Mouse (Mus musculus) forebrain, embryonic 13.5 days (tissue): ENCODE measurements around the gene Msi2. TPM values are rescaled to one million over a fixed set of nuclear protein-coding genes. Genes with fewer than 3 reads are reported as not detected.

ENCODE experiments used
- ATAC-seq: fragments of 200-750 bp; cut with Nextera tagmentation; 2 replicates; pipeline ENCODE4 v1.8.0; 2017
- H3K27ac ChIP-seq: fragments of 300-500 bp; sonication (generic); 2 replicates; pipeline ENCODE4 v1.5.1; 2015; ENCODE audit warnings: inconsistent platforms, mild to moderate bottlenecking, moderate library complexity
- H3K27me3 ChIP-seq: fragments of 300-500 bp; sonication (generic); 2 replicates; pipeline ENCODE4 v1.6.1; 2015; ENCODE audit warnings: mild to moderate bottlenecking, inconsistent platforms
- H3K36me3 ChIP-seq: fragments of 300-500 bp; sonication (generic); 2 replicates; pipeline ENCODE4 v1.6.1; 2015; ENCODE audit warnings: mild to moderate bottlenecking, inconsistent platforms; ENCODE audit not compliant: poor library complexity, severe bottlenecking
- H3K4me1 ChIP-seq: fragments of 300-500 bp; sonication (generic); 2 replicates; pipeline ENCODE4 v1.6.1; 2015; ENCODE audit warnings: inconsistent platforms
- H3K4me2 ChIP-seq: fragments of 300-500 bp; sonication (generic); 2 replicates; pipeline ENCODE4 v1.6.1; 2015; ENCODE audit warnings: inconsistent platforms, mild to moderate bottlenecking, moderate library complexity
- H3K4me3 ChIP-seq: fragments of 300-500 bp; sonication (generic); 2 replicates; pipeline ENCODE4 v1.5.1; 2015; ENCODE audit warnings: mild to moderate bottlenecking, inconsistent platforms
- H3K9ac ChIP-seq: fragments of 300-500 bp; sonication (generic); 2 replicates; pipeline ENCODE4 v1.6.1; 2015; ENCODE audit warnings: mild to moderate bottlenecking, inconsistent platforms
- H3K9me3 ChIP-seq: fragments of 300-500 bp; sonication (generic); replicated peaks from 2 replicates; pipeline ENCODE4 v1.6.1; 2016; ENCODE audit warnings: inconsistent platforms
- WGBS: fragments of 180-500 bp; shearing (Covaris S2); methylation state at CpG from one replicate; pipeline ENCODE4 v1.1.7; 2015; 5-methylcytosine and 5-hydroxymethylcytosine counted together
- polyA plus RNA-seq: library from polyadenylated mRNA; unstranded; fragments of >200 nt; fragmentation: Nextera tagmentation; extraction: Ambion mirVana; gene quantifications from 2 replicates; pipeline ENCODE4 v1.2.1, GENCODE M21; 2015

Msi2 gene
- polyA plus RNA-seq, 1 experiment from 2014 or later = 31.5 TPM

GRCm38 (mm10) chr11:88520951-88521730 is 197.2 kb downstream of the Msi2 start:
- no peaks in the 10 kb centered on the region for H3K9me3 ChIP-seq
- 48% methylated on average over 19 of the region's 19 CpGs for WGBS
- 0 out of 2 replicates have a peak, but pooled peaks cover 3% of the 10 kb centered on the region for H3K36me3 ChIP-seq
- no peak overlapping the region for H3K4me3 ChIP-seq
- no peak for ATAC-seq
- no peaks in the 10 kb centered on the region for H3K27me3 ChIP-seq
- H3K4me2 ChIP-seq = no peak overlapping the region
- H3K9ac ChIP-seq = no peak overlapping the region
- H3K4me1 ChIP-seq = peaks cover 77% of the 10 kb centered on the region
- H3K27ac ChIP-seq = peak overlapping the region; percentile 59

GRCm38 (mm10) chr11:88518361-88518760 is 200.0 kb downstream of the Msi2 start:
- no peaks in the 10 kb centered on the region for H3K9me3 ChIP-seq
- no peaks in the 10 kb centered on the region for H3K27me3 ChIP-seq
- H3K4me3 ChIP-seq = no peak overlapping the region
- no peak overlapping the region for H3K4me2 ChIP-seq
- WGBS = 90% methylated on average over 3 of the region's 3 CpGs
- 0 out of 2 replicates have a peak, but pooled peaks cover 3% of the 10 kb centered on the region for H3K36me3 ChIP-seq
- H3K9ac ChIP-seq = no peak overlapping the region
- ATAC-seq = no peak
- peaks cover 77% of the 10 kb centered on the region for H3K4me1 ChIP-seq
- H3K27ac ChIP-seq = no peak overlapping the region

- peak overlapping the region; percentile 72 for H3K27ac ChIP-seq
- peaks cover 80% of the 10 kb centered on the region for H3K4me1 ChIP-seq
- no peak overlapping the region for H3K4me2 ChIP-seq
- H3K9me3 ChIP-seq = no peaks in the 10 kb centered on the region
- no peaks in the 10 kb centered on the region for H3K27me3 ChIP-seq
- no peak overlapping the region for H3K4me3 ChIP-seq
- H3K9ac ChIP-seq = no peak overlapping the region
- 0 out of 2 replicates have a peak, but pooled peaks cover 3% of the 10 kb centered on the region for H3K36me3 ChIP-seq
- no peak for ATAC-seq
- 27% methylated on average over 12 of the region's 12 CpGs for WGBS
These were observed 201.5 kb downstream of the Msi2 start for GRCm38 (mm10) chr11:88516596-88517485.

- Histone ChIP-seq H3K9ac (0 out of 2 replicates have a peak overlapping the region, but pooled peaks have one; percentile 21), H3K4me1 (peaks cover 78% of the 10 kb centered on the region), H3K4me2 (no peak overlapping the region), H3K27ac (peak overlapping the region; percentile 72), H3K4me3 (no peak overlapping the region), H3K9me3 (no peaks in the 10 kb centered on the region), H3K36me3 (0 out of 2 replicates have a peak, but pooled peaks cover 3% of the 10 kb centered on the region), H3K27me3 (no peaks in the 10 kb centered on the region)
- no peak for ATAC-seq
- 57% methylated on average over 6 of the region's 6 CpGs for WGBS
These were observed 202.4 kb downstream of the Msi2 start for GRCm38 (mm10) chr11:88515736-88516583.

- Histone ChIP-seq H3K4me2 (no peak overlapping the region), H3K4me3 (no peak overlapping the region), H3K9me3 (no peaks in the 10 kb centered on the region), H3K9ac (no peak overlapping the region), H3K36me3 (0 out of 2 replicates have a peak, but pooled peaks cover 3% of the 10 kb centered on the region), H3K27me3 (no peaks in the 10 kb centered on the region), H3K27ac (peak overlapping the region; percentile 72; the same call in 1 of the 2 replicates), H3K4me1 (peaks cover 78% of the 10 kb centered on the region)
- ATAC-seq = no peak
- 51% methylated on average over 2 of the region's 2 CpGs for WGBS
These were observed 203.0 kb downstream of the Msi2 start for GRCm38 (mm10) chr11:88515267-88515666.

DNA sequence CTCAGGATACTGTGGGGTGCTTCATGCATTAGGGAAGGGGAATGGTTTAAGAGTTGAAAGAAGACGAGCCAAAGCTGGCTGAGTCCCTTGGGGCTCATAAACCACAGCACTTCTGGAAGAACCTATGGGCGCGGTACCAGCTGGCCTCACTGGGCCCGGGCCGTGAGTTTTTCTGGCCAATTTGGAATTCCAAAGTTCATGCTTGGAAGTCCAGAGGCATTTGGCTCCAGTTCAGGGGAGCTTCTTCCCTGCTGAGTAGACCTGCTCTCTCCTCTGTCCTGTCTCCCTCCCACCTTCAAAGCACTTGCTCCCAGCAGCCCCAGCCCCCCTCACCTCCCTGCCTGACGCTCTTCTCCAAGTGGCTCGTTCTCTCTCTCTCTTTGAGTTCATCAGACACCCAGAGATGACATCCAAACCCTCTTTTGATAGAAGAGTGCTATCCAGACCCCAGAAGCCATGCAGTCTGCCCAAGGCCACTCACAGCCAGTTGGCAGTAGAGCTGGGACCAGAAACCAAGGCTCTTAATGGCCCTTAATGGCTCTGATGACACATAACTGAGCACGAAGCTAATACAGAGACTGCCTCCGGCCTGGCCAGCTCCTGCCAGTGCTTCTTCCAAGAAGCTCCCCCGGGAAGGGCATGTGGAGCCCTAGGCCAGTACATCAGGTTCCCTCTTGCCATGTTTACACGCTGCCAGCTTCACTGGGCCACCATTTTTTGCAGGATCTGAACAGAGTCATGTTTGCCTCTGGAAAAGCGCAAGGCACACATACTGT is 204.0 kb downstream of the Msi2 start:
- H3K4me1 ChIP-seq = peaks cover 83% of the 10 kb centered on the region
- H3K9ac ChIP-seq = no peak overlapping the region
- 0 out of 2 replicates have a peak, but pooled peaks cover 3% of the 10 kb centered on the region for H3K36me3 ChIP-seq
- no peak overlapping the region for H3K4me2 ChIP-seq
- WGBS = 93% methylated on average over 12 of the region's 12 CpGs
- ATAC-seq = no peak
- H3K4me3 ChIP-seq = no peak overlapping the region
- no peaks in the 10 kb centered on the region for H3K9me3 ChIP-seq
- H3K27ac ChIP-seq = peak overlapping the region; percentile 7; the same call in 1 of the 2 replicates
- H3K27me3 ChIP-seq = no peaks in the 10 kb centered on the region

- Histone ChIP-seq H3K36me3 (0 out of 2 replicates have a peak, but pooled peaks cover 2% of the 10 kb centered on the region), H3K4me2 (no peak overlapping the region), H3K4me1 (peaks cover 97% of the 10 kb centered on the region), H3K27me3 (no peaks in the 10 kb centered on the region), H3K27ac (peak overlapping the region; percentile 37; the same call in 1 of the 2 replicates), H3K4me3 (no peak overlapping the region), H3K9me3 (no peaks in the 10 kb centered on the region), H3K9ac (no peak overlapping the region)
- peak; percentile 34; the same call in 1 of the 2 replicates for ATAC-seq
- WGBS = 14% methylated on average over 4 of the region's 4 CpGs
These were observed 205.7 kb downstream of the Msi2 start for GRCm38 (mm10) chr11:88512580-88512979.

GRCm38 (mm10) chr11:88510282-88510850 is 207.9 kb downstream of the Msi2 start:
- 88% methylated on average over 8 of the region's 8 CpGs for WGBS
- no peak for ATAC-seq
- no peak overlapping the region for H3K27ac ChIP-seq
- no peaks in the 10 kb centered on the region for H3K27me3 ChIP-seq
- H3K4me2 ChIP-seq = no peak overlapping the region
- no peaks in the 10 kb centered on the region for H3K36me3 ChIP-seq
- H3K9ac ChIP-seq = no peak overlapping the region
- no peaks in the 10 kb centered on the region for H3K9me3 ChIP-seq
- peaks cover 97% of the 10 kb centered on the region for H3K4me1 ChIP-seq
- H3K4me3 ChIP-seq = no peak overlapping the region

DNA sequence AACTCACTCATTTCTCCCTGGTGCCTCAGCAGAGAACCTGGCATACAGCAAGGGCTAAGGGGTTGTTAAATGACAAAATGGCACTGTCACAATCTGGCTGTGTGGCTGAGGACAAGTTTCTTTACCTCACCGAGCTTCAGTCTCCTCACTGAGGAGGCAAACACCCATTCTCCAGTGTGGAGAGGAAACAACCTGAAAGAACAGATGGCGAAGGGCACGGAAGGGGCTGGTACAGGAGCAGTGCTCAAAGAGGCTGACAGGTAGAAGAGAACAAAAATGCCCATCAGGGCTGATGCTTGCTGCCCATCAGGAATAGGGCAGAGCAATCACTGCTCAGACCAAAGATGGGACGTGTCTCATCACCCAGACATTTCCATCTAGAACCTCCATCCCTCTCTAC is 208.8 kb downstream of the Msi2 start:
- Histone ChIP-seq H3K4me2 (no peak overlapping the region), H3K36me3 (no peaks in the 10 kb centered on the region), H3K9ac (no peak overlapping the region), H3K27ac (peak overlapping the region; percentile 14; the same call in 1 of the 2 replicates), H3K4me3 (no peak overlapping the region), H3K4me1 (peaks cover 92% of the 10 kb centered on the region), H3K9me3 (no peaks in the 10 kb centered on the region), H3K27me3 (no peaks in the 10 kb centered on the region)
- ATAC-seq = no peak
- WGBS = 82% methylated on average over 4 of the region's 4 CpGs

DNA sequence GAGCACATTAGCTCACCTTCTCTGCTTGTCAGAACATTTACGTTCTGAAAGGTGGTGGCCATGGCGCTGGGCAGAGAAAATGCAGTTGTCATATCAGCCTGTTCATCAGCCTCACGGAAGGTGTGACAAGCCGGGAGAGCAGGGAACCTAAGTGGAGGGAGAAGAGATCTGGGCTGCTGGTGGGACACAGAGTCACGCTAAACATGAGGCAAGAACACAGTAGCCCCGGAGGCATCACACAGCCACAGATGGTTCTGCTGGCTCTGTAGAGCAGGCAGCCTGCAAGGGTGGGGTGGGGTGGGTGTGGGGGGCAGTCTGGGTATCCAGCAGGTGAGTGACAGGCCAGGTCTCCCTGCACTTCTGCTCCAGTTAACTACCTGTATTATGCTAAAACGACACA is 210.2 kb downstream of the Msi2 start:
- Histone ChIP-seq H3K4me1 (peaks cover 79% of the 10 kb centered on the region), H3K9ac (no peak overlapping the region), H3K9me3 (no peaks in the 10 kb centered on the region), H3K27me3 (no peaks in the 10 kb centered on the region), H3K4me3 (no peak overlapping the region), H3K4me2 (no peak overlapping the region), H3K27ac (0 out of 2 replicates have a peak overlapping the region, but pooled peaks have one; percentile 7), H3K36me3 (no peaks in the 10 kb centered on the region)
- ATAC-seq = peak; percentile 39; the same call in 1 of the 2 replicates
- 61% methylated on average over 7 of the region's 7 CpGs for WGBS
